Mouse (Mus musculus) kidney, adult 8-10 months (tissue): ENCODE data around the gene Rasgef1b.
A peak's percentile ranks its signal among the peaks of the same experiment; 100 is the strongest.
"Not testable (repeated sequence)": the region's sequence is repeated elsewhere in the genome, so short reads cannot be mapped to it uniquely, and the experiment has no call there.

Experiments
- DNase-seq, 2 experiments: peaks; one replicate each; pipeline ENCODE4 v3.0.0; 2022

Gene Rasgef1b

GRCm38 (mm10) chr5:99241988-99242740 is 486.7 kb downstream of the Rasgef1b start:
- peak in 1 of 2 experiments; percentile 27 for DNase-seq

GRCm38 (mm10) chr5:99240501-99240900 is 488.4 kb downstream of the Rasgef1b start:
- no peak for DNase-seq

GRCm38 (mm10) chr5:99239677-99240076 is 489.2 kb downstream of the Rasgef1b start:
- no peak for DNase-seq

GRCm38 (mm10) chr5:99238150-99238549 is 490.7 kb downstream of the Rasgef1b start:
- DNase-seq, result no peak

- DNase-seq, result no peak
These were observed 491.7 kb downstream of the Rasgef1b start for GRCm38 (mm10) chr5:99236888-99237752.

GRCm38 (mm10) chr5:99236431-99236830 is 492.4 kb downstream of the Rasgef1b start:
- DNase-seq, result no peak

GRCm38 (mm10) chr5:99234275-99234674 is 494.6 kb downstream of the Rasgef1b start:
- no peak for DNase-seq

GRCm38 (mm10) chr5:99233176-99233575 is 495.7 kb downstream of the Rasgef1b start:
- DNase-seq, result no peak

- DNase-seq, result no peak
These were observed 496.5 kb downstream of the Rasgef1b start for GRCm38 (mm10) chr5:99232410-99232809.

- DNase-seq, result no peak
These were observed 498.4 kb downstream of the Rasgef1b start for GRCm38 (mm10) chr5:99230476-99230875.

- DNase-seq, result no peak
These were observed 501.5 kb downstream of the Rasgef1b start for GRCm38 (mm10) chr5:99227361-99227760.

GRCm38 (mm10) chr5:99224571-99225011 is 504.3 kb downstream of the Rasgef1b start:
- no peak for DNase-seq

- DNase-seq, result no peak
These were observed 504.9 kb downstream of the Rasgef1b start for GRCm38 (mm10) chr5:99223869-99224498.

GRCm38 (mm10) chr5:99218385-99218784 is 510.5 kb downstream of the Rasgef1b start:
- DNase-seq, result no peak

GRCm38 (mm10) chr5:99216588-99217152 is 512.2 kb downstream of the Rasgef1b start:
- not testable (repeated sequence) for DNase-seq

- no peak for DNase-seq
These were observed 513.4 kb downstream of the Rasgef1b start for GRCm38 (mm10) chr5:99215207-99216157.

GRCm38 (mm10) chr5:99214400-99214799 is 514.5 kb downstream of the Rasgef1b start:
- no peak for DNase-seq

- no peak for DNase-seq
These were observed 515.7 kb downstream of the Rasgef1b start for GRCm38 (mm10) chr5:99213211-99213610.

GRCm38 (mm10) chr5:99203475-99203874 is 525.4 kb downstream of the Rasgef1b start:
- no peak for DNase-seq

- DNase-seq, result peak; percentile 24 to 55
These were observed 526.6 kb downstream of the Rasgef1b start for GRCm38 (mm10) chr5:99202074-99202837.

- no peak for DNase-seq
These were observed 533.4 kb downstream of the Rasgef1b start for GRCm38 (mm10) chr5:99195436-99195835.
